Mouse (Mus musculus) heart, postnatal 0 days (tissue): Measurements from ENCODE around the gene E130114P18Rik. TPM values are rescaled to one million over a fixed set of nuclear protein-coding genes. Genes with fewer than 3 reads are reported as not detected.

ENCODE experiments used
- ATAC-seq: fragments of 200-750 bp; cut with Nextera tagmentation; 2 replicates; pipeline ENCODE4 v1.8.0; 2017; ENCODE audit warnings: low read depth, moderate number of reproducible peaks, moderate library complexity; ENCODE audit not compliant: insufficient read depth
- DNase-seq: peaks from one replicate; pipeline ENCODE4 v3.0.0-alpha.2; 2016; ENCODE audit warnings: low spot score
- H3K27ac ChIP-seq: fragments of 300-500 bp; sonication (generic); 2 replicates; pipeline ENCODE4 v1.5.1; 2014; ENCODE audit warnings: low read depth, mild to moderate bottlenecking
- H3K27me3 ChIP-seq: fragments of 300-500 bp; sonication (generic); 2 replicates; pipeline ENCODE4 v1.6.1; 2014; ENCODE audit warnings: low read length, mixed read lengths; ENCODE audit not compliant: control insufficient read depth, insufficient read depth
- H3K36me3 ChIP-seq: fragments of 300-500 bp; sonication (generic); replicated peaks from 2 replicates; pipeline ENCODE4 v1.6.1; 2014; ENCODE audit warnings: low read length, mixed read lengths; ENCODE audit not compliant: control insufficient read depth, insufficient read depth
- H3K4me1 ChIP-seq: fragments of 300-500 bp; sonication (generic); 2 replicates; pipeline ENCODE4 v1.6.1; 2014; ENCODE audit warnings: antibody characterized with exemption; ENCODE audit not compliant: control insufficient read depth, insufficient read depth
- H3K4me2 ChIP-seq: fragments of 300-500 bp; sonication (generic); 2 replicates; pipeline ENCODE4 v1.6.1; 2014; ENCODE audit warnings: low read depth, mild to moderate bottlenecking, low read length, moderate library complexity
- H3K4me3 ChIP-seq: fragments of 300-500 bp; sonication (generic); 2 replicates; pipeline ENCODE4 v1.5.1; 2014; ENCODE audit warnings: low read depth, low read length
- H3K9ac ChIP-seq: fragments of 300-500 bp; sonication (generic); replicated peaks from 2 replicates; pipeline ENCODE4 v1.6.1; 2014; ENCODE audit warnings: low read depth, low read length, mixed read lengths
- H3K9me3 ChIP-seq: fragments of 300-500 bp; sonication (generic); replicated peaks from 2 replicates; pipeline ENCODE4 v1.6.1; 2016; ENCODE audit warnings: low read length; ENCODE audit not compliant: control insufficient read depth
- CTCF ChIP-seq: IDR thresholded peaks from 2 replicates; pipeline ENCODE4 v1.5.1; 2016; ENCODE audit warnings: antibody characterized with exemption, control low read depth, low read depth
- EP300 ChIP-seq: IDR thresholded peaks from 2 replicates; pipeline ENCODE4 v1.6.1; 2016; ENCODE audit warnings: antibody characterized with exemption, low read depth
- WGBS: fragments of 180-500 bp; shearing (Covaris S2); extraction: QIAGEN DNeasy Blood & Tissue Kit; methylation state at CpG from one replicate; pipeline ENCODE4 v1.1.7; 2014; 5-methylcytosine and 5-hydroxymethylcytosine counted together
- polyA plus RNA-seq: library from polyadenylated mRNA; unstranded; fragments of >200 nt; fragmentation: Nextera tagmentation; extraction: Ambion mirVana; gene quantifications from 2 replicates; pipeline ENCODE4 v1.2.1, GENCODE M21; 2015
- total RNA-seq: library from RNA; depleted of rRNA; stranded (reverse); fragments of >200 nt; gene quantifications from 2 replicates; pipeline ENCODE4 v1.2.3, GENCODE M21; 2014; ENCODE audit warnings: low replicate concordance

Gene E130114P18Rik
- total and polyA plus RNA-seq, 2 experiments from 2014 or later = 0.45 TPM; not detected in 1

DNA sequence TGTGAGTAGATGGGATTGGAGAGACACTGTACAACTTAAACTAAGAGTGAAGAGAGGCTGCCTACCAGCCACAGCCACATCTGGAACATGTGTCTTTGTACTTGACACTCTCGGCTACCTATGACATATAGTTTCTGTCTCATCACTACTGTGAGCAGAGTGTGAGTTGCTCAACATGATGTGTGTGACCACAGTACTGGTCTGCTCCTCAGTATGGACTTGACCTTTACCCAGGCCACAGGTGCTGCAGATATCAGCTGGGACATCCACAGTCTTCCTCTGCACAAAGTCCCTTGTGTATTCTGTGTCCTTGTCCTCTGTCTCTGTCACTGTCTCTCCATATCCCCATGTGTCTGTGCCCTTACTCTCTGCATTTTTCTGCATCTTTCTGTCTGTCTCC lies 141.3 kb downstream of the E130114P18Rik start:
- no peak for ATAC-seq
- WGBS = 84% methylated on average over 1 of the region's 1 CpGs

GRCm38 (mm10) chr4:97635757-97636292 lies 142.1 kb downstream of the E130114P18Rik start:
- Histone ChIP-seq H3K4me1 (no peaks in the 10 kb centered on the region), H3K9me3 (no peaks in the 10 kb centered on the region), H3K27me3 (no peaks in the 10 kb centered on the region), H3K36me3 (no peaks in the 10 kb centered on the region), H3K4me3 (no peak overlapping the region), H3K27ac (no peak overlapping the region), H3K4me2 (no peak overlapping the region), H3K9ac (no peak overlapping the region)
- ATAC-seq (no peak), DNase-seq (no peak)
- 70% methylated on average over 1 of the region's 1 CpGs for WGBS
- no peak for TF ChIP-seq EP300
- no peak for TF ChIP-seq CTCF

More for the DNA sequence above, 141.3 kb downstream of the E130114P18Rik start:
- no peak overlapping the region for H3K9ac ChIP-seq
- H3K4me2 ChIP-seq = no peak overlapping the region
- H3K9me3 ChIP-seq = no peaks in the 10 kb centered on the region
- H3K36me3 ChIP-seq = no peaks in the 10 kb centered on the region
- no peak overlapping the region for H3K4me3 ChIP-seq
- TF ChIP-seq CTCF (no peak), EP300 (no peak)
- no peaks in the 10 kb centered on the region for H3K27me3 ChIP-seq
- no peak for DNase-seq
- no peak overlapping the region for H3K27ac ChIP-seq
- no peaks in the 10 kb centered on the region for H3K4me1 ChIP-seq

DNA sequence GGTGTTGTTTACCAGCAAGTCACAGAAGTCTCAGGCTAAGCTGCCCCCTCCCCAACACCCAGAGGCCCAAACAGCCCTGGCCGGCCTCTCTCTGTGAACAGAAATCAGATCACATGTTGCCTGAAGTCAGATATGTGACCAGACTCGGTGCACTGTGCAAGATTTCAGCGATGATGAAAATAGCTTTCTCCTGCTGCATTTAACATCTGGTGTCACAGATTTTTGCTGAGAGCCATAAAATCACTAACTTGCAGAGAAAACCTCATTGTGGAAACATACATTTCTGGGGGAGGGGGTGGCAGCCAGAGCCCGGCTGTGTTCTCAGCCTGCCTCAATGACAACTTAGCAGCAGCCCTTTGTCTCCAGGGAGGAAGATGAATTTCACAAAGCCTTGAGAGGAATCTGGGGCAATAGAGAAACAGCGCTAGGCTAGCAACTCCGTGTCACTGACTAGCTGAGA lies 142.6 kb downstream of the E130114P18Rik start:
- Histone ChIP-seq H3K4me1 (no peaks in the 10 kb centered on the region), H3K9me3 (no peaks in the 10 kb centered on the region), H3K9ac (no peak overlapping the region), H3K4me3 (no peak overlapping the region), H3K36me3 (no peaks in the 10 kb centered on the region), H3K27me3 (no peaks in the 10 kb centered on the region), H3K27ac (no peak overlapping the region), H3K4me2 (no peak overlapping the region)
- TF ChIP-seq EP300 = no peak
- no peak for TF ChIP-seq CTCF
- 62% methylated on average over 6 of the region's 6 CpGs for WGBS
- DNase-seq (no peak), ATAC-seq (no peak)

DNA sequence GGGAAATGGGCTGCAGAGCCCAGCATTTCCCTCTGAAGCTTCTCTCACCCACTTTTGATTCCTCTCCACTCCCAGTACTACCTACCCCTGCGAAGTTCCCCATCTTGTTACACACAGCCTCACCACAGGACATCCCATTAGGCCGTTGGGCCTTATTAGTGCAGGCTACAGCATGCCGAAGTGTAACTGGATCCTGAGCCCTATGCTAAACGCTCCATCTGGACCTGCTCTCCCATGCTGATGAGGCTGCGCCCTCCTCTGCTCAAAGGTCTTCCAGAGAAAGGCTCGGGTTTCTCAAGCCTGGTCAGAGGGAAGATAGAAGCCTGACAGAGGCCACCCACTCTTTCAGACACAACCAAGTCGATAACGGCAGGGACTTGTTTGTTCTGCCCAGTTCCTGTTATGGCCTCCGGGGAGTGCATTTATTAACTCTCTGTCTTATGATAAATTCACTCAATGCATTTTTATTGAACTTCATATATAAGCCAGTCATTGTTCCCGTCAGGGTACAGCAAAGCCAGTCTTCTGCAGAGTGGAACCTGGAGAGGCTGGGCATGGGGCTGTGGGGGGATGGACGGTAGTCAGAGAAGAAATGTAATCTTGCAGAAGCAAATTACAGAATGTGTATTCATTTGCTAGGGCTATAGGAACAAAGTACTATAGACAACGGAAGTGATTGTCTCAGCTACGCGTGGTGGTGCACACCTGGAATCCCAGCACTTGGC lies 148.8 kb downstream of the E130114P18Rik start:
- no peak overlapping the region for H3K4me2 ChIP-seq
- H3K4me3 ChIP-seq = no peak overlapping the region
- H3K4me1 ChIP-seq = no peaks in the 10 kb centered on the region
- TF ChIP-seq CTCF (peak; percentile 21; the same call in 1 of the 2 replicates), EP300 (no peak)
- WGBS = 51% methylated on average over 14 of the region's 14 CpGs
- DNase-seq = no peak
- no peak overlapping the region for H3K9ac ChIP-seq
- H3K36me3 ChIP-seq = no peaks in the 10 kb centered on the region
- H3K9me3 ChIP-seq = no peaks in the 10 kb centered on the region
- peak; percentile 44; the same call in 1 of the 2 replicates for ATAC-seq
- H3K27ac ChIP-seq = no peak overlapping the region
- no peaks in the 10 kb centered on the region for H3K27me3 ChIP-seq

DNA sequence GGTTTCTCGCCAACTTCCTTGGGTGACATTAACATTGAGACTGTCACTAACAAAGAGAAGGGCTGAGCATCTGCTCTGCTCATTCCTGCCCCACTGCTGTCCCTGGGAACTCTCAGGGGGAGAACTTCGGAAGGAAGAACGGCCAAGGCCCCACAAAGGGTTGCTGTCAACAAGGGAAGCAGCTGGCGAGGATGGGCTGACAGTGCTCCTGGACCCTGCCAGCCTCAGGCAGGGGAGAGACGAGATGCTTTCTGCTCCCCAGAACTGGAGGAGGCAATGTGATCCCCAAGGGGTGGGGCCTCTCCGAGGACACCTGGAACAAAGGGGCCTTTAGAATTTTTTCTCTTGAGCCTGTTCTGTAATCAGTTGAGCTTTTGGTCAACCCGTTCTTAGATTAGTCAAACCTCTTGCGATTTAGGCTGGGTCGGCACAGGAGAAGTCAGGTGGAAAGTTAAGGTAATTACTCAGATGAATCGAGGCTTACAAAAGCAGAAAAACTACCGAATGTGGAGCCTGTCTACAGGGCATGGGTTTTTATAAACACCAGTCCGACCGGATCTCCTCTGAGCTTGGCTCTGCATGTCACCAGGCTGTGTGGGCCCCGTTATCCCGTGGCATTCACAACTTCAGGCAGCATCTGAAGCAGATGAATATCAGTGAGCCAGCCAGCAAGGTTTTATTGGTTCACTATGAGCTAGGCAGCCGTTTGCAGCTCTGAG lies 151.7 kb downstream of the E130114P18Rik start:
- Histone ChIP-seq H3K27me3 (no peaks in the 10 kb centered on the region), H3K4me2 (no peak overlapping the region), H3K27ac (no peak overlapping the region), H3K36me3 (no peaks in the 10 kb centered on the region), H3K9me3 (no peaks in the 10 kb centered on the region), H3K4me1 (no peaks in the 10 kb centered on the region), H3K4me3 (no peak overlapping the region), H3K9ac (no peak overlapping the region)
- WGBS = 52% methylated on average over 16 of the region's 16 CpGs
- TF ChIP-seq CTCF (no peak), EP300 (no peak)
- ATAC-seq (no peak), DNase-seq (no peak)
